Mouse (Mus musculus) limb, embryonic 11.5 days (tissue): Measurements from ENCODE around the gene Rufy1. TPM values are rescaled to one million over a fixed set of nuclear protein-coding genes. Genes with fewer than 3 reads are reported as not detected.

Source experiments
- ATAC-seq: fragments of 200-750 bp; cut with Nextera tagmentation; 2 replicates; pipeline ENCODE4 v1.8.0; 2017; ENCODE audit warnings: low read depth; ENCODE audit not compliant: insufficient number of reproducible peaks, low FRiP score, low TSS enrichment
- DNase-seq: peaks from one replicate; pipeline ENCODE4 v3.0.0-alpha.2; 2015; ENCODE audit warnings: low spot score
- H3K27ac ChIP-seq: fragments of 300-500 bp; sonication (generic); replicated peaks from 2 replicates; pipeline ENCODE4 v1.5.1; 2014; ENCODE audit warnings: low read depth, mild to moderate bottlenecking, low read length
- H3K27me3 ChIP-seq: fragments of 300-500 bp; sonication (generic); 2 replicates; pipeline ENCODE4 v1.6.1; 2014; ENCODE audit warnings: mild to moderate bottlenecking, low read length, mixed read lengths; ENCODE audit not compliant: control insufficient read depth, insufficient read depth
- H3K36me3 ChIP-seq: fragments of 300-500 bp; sonication (generic); 2 replicates; pipeline ENCODE4 v1.6.1; 2014; ENCODE audit warnings: mild to moderate bottlenecking, low read length, moderate library complexity, mixed read lengths; ENCODE audit not compliant: control insufficient read depth, insufficient read depth
- H3K4me1 ChIP-seq: fragments of 300-500 bp; sonication (generic); 2 replicates; pipeline ENCODE4 v1.6.1; 2014; ENCODE audit warnings: low read length, mixed read lengths; ENCODE audit not compliant: control insufficient read depth, insufficient read depth
- H3K4me2 ChIP-seq: fragments of 300-500 bp; sonication (generic); 2 replicates; pipeline ENCODE4 v1.6.1; 2014; ENCODE audit warnings: low read depth, mild to moderate bottlenecking, moderate library complexity; ENCODE audit not compliant: severe bottlenecking
- H3K4me3 ChIP-seq: fragments of 300-500 bp; sonication (generic); 2 replicates; pipeline ENCODE4 v1.5.1; 2014; ENCODE audit warnings: low read depth, low read length
- H3K9ac ChIP-seq: fragments of 300-500 bp; sonication (generic); 2 replicates; pipeline ENCODE4 v1.6.1; 2014; ENCODE audit warnings: mild to moderate bottlenecking, low read length
- H3K9me3 ChIP-seq: fragments of 300-500 bp; sonication (generic); 2 replicates; pipeline ENCODE4 v1.6.1; 2016; ENCODE audit warnings: low read length; ENCODE audit not compliant: control insufficient read depth
- WGBS: fragments of 180-500 bp; shearing (Covaris S2); extraction: QIAGEN DNeasy Blood & Tissue Kit; methylation state at CpG from one replicate; pipeline ENCODE4 v1.1.7; 2014; 5-methylcytosine and 5-hydroxymethylcytosine counted together
- polyA plus RNA-seq: library from polyadenylated mRNA; unstranded; fragments of >200 nt; fragmentation: Nextera tagmentation; extraction: Ambion mirVana; gene quantifications from 2 replicates; pipeline ENCODE4 v1.2.1, GENCODE M21; 2014

Gene Rufy1
- polyA plus RNA-seq, 1 experiment from 2014 or later: 28.1 TPM

DNA sequence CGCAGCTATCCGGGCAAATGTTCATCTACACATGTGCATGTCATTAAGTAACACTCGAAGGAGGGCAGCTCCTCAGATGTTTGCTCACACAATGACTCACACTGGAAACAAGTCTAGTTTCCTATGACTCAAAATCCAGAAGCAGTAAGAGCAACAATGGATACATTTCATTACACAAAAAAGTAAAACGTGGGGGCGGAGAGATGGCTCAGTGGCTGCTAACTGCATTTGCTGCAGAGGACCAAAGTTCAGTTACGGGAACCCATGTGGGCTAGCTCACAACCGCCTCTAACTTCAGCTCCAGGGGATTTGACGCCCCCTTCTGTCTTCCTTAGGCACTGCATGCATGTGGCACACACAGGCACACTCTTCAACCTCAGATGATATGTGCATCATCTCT lies 8.9 kb upstream of the Rufy1 start:
- no peak for ATAC-seq
- Histone ChIP-seq H3K27ac (no peak overlapping the region), H3K36me3 (no peaks in the 10 kb centered on the region), H3K4me2 (no peak overlapping the region), H3K9ac (no peak overlapping the region), H3K9me3 (no peaks in the 10 kb centered on the region), H3K4me3 (no peak overlapping the region), H3K27me3 (no peaks in the 10 kb centered on the region), H3K4me1 (no peaks in the 10 kb centered on the region)
- WGBS: 63% methylated on average over 8 of the region's 8 CpGs
- no peak for DNase-seq

DNA sequence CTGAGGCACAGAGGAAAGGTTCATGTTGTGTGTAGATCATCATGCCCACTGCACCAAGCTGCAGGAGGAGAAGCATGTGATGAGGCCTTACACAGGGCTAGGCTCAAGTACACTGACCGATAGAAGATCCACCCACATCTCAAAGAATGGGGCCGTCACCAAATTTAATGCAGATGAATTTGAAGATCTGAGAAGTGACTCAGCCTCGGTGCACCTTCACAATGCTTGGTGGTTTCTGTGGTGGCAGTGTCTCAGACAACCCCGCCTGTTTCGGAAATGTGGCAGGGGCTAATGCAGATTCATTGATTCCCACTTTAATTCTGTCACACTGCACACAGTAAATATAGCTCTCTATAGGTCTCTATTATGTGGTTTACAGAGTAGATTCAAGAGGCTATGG lies 2.0 kb upstream of the Rufy1 start:
- H3K9me3 ChIP-seq: no peaks in the 10 kb centered on the region
- H3K27ac ChIP-seq: no peak overlapping the region
- WGBS: 93% methylated on average over 5 of the region's 5 CpGs
- no peaks in the 10 kb centered on the region for H3K36me3 ChIP-seq
- peaks cover 4% of the 10 kb centered on the region for H3K4me1 ChIP-seq
- H3K4me3 ChIP-seq: no peak overlapping the region
- DNase-seq (no peak), ATAC-seq (no peak)
- H3K4me2 ChIP-seq: no peak overlapping the region
- H3K27me3 ChIP-seq: no peaks in the 10 kb centered on the region
- no peak overlapping the region for H3K9ac ChIP-seq

DNA sequence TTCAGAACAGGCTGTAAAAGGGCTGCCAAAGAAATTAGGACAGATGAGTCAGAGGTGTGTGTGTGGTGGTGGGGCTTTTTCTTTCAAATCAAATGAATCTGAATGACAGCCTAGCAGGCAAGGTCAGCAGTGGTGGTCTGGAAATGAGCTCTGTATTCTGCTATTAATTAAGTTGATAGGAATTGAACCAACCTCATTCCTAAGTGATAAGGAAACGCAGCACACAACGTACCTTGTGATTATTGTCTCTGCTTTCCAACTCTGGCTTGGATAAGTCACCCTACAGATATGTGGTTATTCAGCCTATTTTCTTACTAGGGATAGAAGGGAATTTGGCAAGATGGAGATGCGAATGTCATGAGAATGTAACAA lies 1.1 kb upstream of the Rufy1 start:
- peaks cover 4% of the 10 kb centered on the region for H3K4me1 ChIP-seq
- ATAC-seq (no peak), DNase-seq (no peak)
- no peak overlapping the region for H3K27ac ChIP-seq
- H3K9me3 ChIP-seq: no peaks in the 10 kb centered on the region
- no peak overlapping the region for H3K4me3 ChIP-seq
- H3K9ac ChIP-seq: no peak overlapping the region
- H3K36me3 ChIP-seq: no peaks in the 10 kb centered on the region
- no peak overlapping the region for H3K4me2 ChIP-seq
- no peaks in the 10 kb centered on the region for H3K27me3 ChIP-seq
- 90% methylated on average over 3 of the region's 3 CpGs for WGBS

DNA sequence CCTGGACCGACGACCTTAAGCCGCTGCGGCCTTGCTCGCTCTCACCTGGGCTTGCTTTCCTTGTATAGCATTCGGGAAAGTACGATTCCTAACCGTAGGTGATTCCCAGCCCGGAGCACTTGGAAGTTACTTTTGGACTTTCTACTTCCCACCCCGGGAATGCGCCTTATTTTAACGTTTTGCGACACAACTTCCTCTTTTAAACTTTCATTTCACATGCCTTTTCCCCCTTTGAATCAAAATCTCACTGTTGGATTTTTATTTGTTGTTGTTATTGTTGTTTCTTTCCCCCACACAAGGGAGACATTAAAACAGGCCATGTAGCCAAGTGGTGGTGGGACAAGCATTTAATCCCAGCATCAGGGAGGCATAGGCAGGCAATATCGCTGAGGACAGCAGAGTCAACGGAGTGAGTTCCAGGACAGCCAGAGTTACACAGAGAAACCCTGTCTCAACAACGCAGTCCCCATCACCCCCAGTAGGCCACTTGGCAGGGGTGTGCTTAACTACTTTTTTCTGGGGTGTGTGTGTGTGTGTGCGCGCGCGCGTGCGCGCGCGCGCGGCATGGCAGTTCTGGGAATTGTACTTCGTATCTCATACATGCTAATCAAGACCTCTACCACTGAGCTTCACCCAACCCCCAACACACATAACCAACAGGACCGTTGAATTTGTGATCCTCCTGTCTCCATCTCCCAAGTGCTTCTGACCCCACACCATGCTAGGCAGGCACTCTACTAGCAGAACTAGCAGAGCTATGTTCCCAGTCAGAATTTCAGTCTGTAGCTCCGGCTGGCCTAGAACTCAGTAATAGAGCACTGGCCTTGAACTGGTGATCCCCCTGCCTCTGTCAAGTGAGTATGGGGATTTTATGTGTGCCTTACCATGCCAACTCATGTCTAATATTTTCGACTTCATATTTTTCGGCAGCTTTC lies 476 bp upstream of the Rufy1 start:
- Histone ChIP-seq H3K36me3 (no peaks in the 10 kb centered on the region), H3K27me3 (no peaks in the 10 kb centered on the region), H3K9ac (peak overlapping the region; percentile 93), H3K4me2 (peak overlapping the region; percentile 68), H3K9me3 (no peaks in the 10 kb centered on the region), H3K4me3 (peak overlapping the region; percentile 65), H3K27ac (peak overlapping the region; percentile 90), H3K4me1 (peaks cover 4% of the 10 kb centered on the region)
- peak; percentile 49 for DNase-seq
- WGBS: 40% methylated on average over 32 of the region's 32 CpGs
- ATAC-seq: peak; percentile 83

DNA sequence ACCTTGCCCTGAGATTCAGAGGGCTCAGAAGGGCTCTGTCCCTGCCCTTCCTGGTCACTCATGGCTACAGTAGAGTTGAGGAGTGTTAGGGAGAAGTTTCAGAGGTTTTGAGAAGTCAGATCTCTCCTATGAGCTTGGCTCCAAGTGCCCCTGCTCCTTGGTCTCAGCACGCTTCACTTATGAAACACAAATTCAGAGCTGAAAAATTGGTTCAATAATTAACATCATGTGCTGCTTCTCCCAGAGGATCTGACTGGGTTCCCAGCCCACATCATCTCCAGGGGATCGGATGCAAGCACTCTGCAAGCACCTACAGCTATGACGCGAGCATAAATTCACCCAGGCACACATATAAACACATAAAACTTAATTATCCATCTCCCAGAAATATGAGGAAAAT lies 4.9 kb downstream of the Rufy1 start:
- H3K9ac ChIP-seq: no peak overlapping the region
- DNase-seq (no peak), ATAC-seq (no peak)
- H3K4me2 ChIP-seq: no peak overlapping the region
- H3K9me3 ChIP-seq: no peaks in the 10 kb centered on the region
- H3K27ac ChIP-seq: no peak overlapping the region
- H3K4me1 ChIP-seq: peaks cover 5% of the 10 kb centered on the region
- H3K36me3 ChIP-seq: no peaks in the 10 kb centered on the region
- H3K4me3 ChIP-seq: no peak overlapping the region
- no peaks in the 10 kb centered on the region for H3K27me3 ChIP-seq
- 86% methylated on average over 4 of the region's 4 CpGs for WGBS

DNA sequence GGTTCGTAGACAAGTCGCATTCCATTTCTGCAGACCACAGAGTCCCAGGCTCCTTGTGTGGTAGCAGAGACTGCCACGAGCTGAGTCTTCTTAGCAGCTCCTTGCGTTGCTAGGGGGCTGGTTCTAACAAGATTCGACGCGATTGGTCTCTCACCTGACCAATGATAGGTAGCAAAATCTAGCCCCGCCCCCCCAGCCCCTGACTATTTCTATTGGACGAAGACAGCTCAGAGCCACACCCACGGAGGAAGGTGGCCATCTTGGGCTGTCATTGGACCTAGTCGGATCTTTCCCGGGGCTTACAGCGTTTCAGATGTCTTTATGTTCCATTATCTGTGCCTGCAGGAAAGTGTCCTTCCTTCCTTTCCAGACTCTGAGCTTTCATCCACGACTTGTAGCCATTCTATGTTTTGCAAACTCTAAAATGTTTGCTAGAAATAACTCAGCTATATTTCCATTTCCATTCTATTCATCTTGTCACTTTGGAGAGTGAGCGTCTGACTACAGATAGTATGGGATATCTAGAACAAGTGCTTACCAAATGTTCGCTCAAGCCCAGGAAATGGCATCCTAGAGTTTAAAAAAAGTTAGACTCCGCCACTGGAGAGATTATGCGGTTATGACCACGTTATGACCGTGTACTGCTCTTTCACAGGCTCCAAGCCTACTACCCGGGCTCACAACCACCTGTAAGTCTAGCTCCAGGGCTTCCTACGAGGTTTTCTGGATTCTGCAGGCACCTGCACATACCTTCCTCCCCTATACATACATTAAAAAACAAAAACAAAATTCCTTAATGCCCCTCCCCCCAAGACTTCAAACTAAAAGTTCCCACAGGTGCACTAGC lies 8.8 kb downstream of the Rufy1 start:
- peak overlapping the region; percentile 47; the same call in 1 of the 2 replicates for H3K9ac ChIP-seq
- no peaks in the 10 kb centered on the region for H3K27me3 ChIP-seq
- 23% methylated on average over 22 of the region's 22 CpGs for WGBS
- peak; percentile 92 for DNase-seq
- no peaks in the 10 kb centered on the region for H3K9me3 ChIP-seq
- H3K4me1 ChIP-seq: peaks cover 5% of the 10 kb centered on the region
- ATAC-seq: peak; percentile 99
- H3K4me2 ChIP-seq: peak overlapping the region; percentile 77
- H3K4me3 ChIP-seq: peak overlapping the region; percentile 32
- H3K27ac ChIP-seq: no peak overlapping the region
- no peaks in the 10 kb centered on the region; the same call in 1 of the 2 replicates for H3K36me3 ChIP-seq

DNA sequence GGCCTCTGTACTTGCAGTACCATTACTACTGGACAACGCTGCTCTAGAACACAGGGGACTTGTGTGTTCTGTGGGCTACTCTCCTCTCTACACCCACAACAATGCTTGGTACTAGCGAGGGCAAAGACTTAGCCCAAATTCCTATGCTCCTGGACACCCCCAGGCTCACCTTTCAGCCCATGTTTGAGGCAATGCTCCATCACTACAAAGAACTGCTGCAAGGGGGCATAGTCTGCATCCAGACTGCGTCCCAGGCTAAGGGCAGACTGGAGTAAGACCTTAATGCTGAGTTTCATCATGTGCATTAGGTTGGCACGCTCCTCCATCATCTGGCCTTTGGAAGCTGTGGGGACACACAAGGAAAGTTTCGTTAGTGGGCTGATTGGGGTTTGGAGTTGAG lies 9.5 kb downstream of the Rufy1 start:
- Histone ChIP-seq H3K27ac (no peak overlapping the region), H3K9ac (peak overlapping the region; percentile 47; the same call in 1 of the 2 replicates), H3K4me3 (peak overlapping the region; percentile 32), H3K36me3 (no peaks in the 10 kb centered on the region; the same call in 1 of the 2 replicates), H3K27me3 (no peaks in the 10 kb centered on the region), H3K9me3 (no peaks in the 10 kb centered on the region), H3K4me1 (peaks cover 5% of the 10 kb centered on the region), H3K4me2 (peak overlapping the region; percentile 77)
- ATAC-seq (no peak), DNase-seq (no peak)
- WGBS: 45% methylated on average over 5 of the region's 5 CpGs

DNA sequence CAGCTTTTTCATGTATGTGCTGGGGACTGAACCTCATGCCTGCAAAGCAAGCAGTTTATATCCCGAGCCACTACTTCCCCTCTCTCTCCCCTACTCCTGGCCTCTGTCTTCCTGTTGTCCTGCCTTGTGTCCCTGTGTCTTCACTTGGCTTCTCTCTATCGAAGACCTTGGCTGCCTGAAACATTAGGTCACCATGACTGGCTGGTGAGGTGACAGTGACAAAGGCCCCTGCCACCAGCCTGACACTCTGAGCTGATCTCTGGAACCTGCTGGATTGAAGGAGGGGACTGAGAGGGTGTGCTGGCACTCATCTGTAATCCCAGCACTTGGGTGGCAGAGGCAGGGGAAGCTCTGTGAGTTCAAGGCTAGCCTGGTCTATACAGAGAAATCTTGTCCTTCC lies 13.1 kb downstream of the Rufy1 start:
- H3K27me3 ChIP-seq: no peaks in the 10 kb centered on the region
- H3K36me3 ChIP-seq: peaks cover 2% of the 10 kb centered on the region; the same call in 1 of the 2 replicates
- H3K9ac ChIP-seq: no peak overlapping the region
- DNase-seq: no peak
- H3K27ac ChIP-seq: no peak overlapping the region
- 75% methylated on average over 2 of the region's 2 CpGs for WGBS
- peaks cover 5% of the 10 kb centered on the region for H3K4me1 ChIP-seq
- no peaks in the 10 kb centered on the region for H3K9me3 ChIP-seq
- no peak overlapping the region for H3K4me2 ChIP-seq
- no peak overlapping the region for H3K4me3 ChIP-seq
- ATAC-seq: no peak
